Mouse (Mus musculus): Measurements from ENCODE around the gene Casq2.

The Casq2 gene

GRCm38 (mm10) chr3:102190642-102191041 is 104.4 kb downstream of the Casq2 start:
- no peak for DNase-seq (ENCODE audit: extremely low read depth, insufficient read length, low spot score)

DNA sequence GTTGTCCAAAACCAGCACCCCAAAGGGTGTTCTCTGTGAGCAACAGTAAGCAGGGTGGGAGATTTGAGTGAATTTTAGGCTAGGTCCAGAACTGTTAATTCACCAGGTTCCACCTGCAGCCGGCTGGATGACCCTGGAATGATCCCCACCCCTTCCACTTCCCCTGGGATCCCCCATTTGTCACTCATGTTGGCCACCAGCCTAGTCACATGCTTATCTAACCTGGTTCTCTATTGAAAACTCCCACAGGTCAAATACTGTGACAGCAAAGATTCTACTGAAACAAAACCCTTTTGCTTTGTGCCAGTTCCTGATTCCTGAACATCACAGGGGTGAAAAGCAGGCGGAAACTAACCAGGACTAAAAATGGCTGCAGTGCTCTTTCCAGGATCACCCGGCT is 105.4 kb downstream of the Casq2 start:
- DNase-seq (ENCODE audit: extremely low read depth, insufficient read length, low spot score), result no peak

DNA sequence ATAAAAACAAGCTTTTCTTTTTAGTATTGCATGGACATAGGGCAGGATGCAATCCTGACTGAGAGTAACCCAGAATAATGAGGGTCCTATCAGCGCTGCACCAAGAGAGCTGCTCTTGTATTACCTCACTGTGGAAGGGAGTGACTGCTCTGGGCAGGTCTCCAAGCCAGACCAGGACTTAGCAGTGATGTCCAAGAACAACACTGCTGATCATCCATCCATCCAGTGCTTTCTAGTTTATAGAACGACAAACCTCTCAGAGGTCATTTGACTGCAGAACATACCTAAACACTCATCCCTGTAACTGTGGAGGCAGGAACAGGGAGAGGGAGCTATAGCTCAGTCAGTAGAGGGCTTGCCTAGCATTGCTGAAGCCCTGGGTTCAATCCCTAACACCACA is 106.4 kb downstream of the Casq2 start:
- DNase-seq (ENCODE audit: extremely low read depth, insufficient read length, low spot score), result no peak

DNA sequence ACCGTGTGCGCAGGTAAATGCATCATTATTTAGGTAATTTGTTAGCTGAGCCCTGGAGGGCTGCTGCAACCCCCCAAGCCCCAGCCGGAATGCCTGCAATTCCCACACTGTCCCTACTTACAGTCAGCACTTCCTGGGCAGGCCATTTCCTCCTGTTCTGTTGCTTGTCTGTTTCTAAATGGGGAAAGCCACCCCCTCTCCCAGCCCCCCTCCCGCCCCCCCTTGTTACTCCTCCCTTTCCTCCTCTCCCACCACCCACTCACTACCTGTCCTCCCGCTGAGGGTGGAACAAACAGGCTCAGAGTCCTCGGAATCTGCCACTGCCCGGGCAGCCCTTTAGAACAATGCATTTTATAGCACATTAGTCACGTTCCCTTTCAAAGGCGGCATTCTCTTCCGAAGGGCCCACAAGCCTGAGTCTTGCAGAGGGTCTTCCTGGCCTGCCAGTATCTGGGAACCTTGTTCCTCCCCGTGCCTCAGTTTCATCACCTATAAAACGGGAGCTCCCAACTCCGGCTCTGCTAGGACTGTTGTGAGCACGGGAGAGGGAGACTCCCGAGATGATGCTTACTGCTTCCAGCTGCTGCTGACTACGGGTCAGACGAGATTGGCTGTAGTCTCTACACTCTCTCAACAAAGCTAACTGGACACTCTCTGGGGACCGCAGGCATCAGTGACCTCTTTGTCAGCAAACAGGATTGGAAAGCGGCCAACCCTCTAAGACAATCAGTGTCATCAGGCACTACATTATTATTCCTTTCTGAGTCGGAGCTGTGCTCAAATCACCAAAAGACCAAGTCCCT is 107.5 kb downstream of the Casq2 start:
- no peak for DNase-seq (ENCODE audit: extremely low read depth, insufficient read length, low spot score)

GRCm38 (mm10) chr3:102194291-102195051 is 108.3 kb downstream of the Casq2 start:
- no peak for DNase-seq (ENCODE audit: extremely low read depth, insufficient read length, low spot score)

- DNase-seq (ENCODE audit: extremely low read depth, insufficient read length, low spot score), result no peak
Measured at GRCm38 (mm10) chr3:102195762-102196161, 109.5 kb downstream of the Casq2 start.

Measured in 3134 (cell line).